Mouse (Mus musculus) cerebellum, postnatal 25 days (tissue): Measurements from ENCODE around the gene Zbtb49.

ENCODE experiments used
- DNase-seq, 2 experiments: peaks; one replicate each; pipeline ENCODE4 v3.0.0; 2021; ENCODE audit warnings: mixed read lengths in 2 of 2

Gene Zbtb49

DNA sequence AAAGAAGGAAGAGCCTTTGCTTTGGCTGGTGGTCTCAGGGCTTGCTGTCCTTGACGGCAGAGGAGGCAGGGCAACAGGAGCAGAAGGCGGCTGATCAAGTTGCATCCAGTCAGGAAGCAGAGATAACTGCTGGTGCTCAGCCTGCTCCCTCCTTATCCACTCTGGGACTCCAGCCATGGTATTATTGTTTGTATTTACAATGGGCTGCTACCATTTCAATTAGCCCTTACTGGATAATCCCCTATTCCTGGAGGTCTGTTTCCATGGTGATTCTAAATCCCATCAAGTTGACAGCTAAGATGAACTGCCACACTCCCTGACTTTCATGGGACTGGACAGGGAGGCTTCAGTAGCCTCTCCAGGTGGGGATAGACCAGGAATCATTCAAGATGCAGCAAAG is 25.3 kb downstream of the Zbtb49 start:
- no peak for DNase-seq

DNA sequence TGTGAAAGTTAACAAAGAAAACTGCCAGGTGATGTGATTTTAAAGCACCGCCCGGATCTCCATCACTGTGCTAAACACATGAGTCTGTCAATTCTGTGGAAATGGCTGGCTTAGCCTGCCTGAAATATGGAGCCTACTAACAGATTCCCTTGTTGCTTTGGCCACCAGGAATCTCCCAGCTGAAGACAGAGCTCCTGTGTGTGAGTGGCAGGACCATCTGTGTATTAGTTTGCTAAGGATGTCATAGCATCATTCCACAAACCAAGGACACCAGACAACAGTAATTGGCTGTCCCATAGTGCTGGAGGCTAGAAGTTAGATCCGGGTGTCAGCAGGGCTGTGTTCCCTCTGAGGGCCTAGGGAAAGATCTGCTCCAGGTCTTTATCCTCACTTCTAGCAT is 29.4 kb downstream of the Zbtb49 start:
- DNase-seq: no peak

DNA sequence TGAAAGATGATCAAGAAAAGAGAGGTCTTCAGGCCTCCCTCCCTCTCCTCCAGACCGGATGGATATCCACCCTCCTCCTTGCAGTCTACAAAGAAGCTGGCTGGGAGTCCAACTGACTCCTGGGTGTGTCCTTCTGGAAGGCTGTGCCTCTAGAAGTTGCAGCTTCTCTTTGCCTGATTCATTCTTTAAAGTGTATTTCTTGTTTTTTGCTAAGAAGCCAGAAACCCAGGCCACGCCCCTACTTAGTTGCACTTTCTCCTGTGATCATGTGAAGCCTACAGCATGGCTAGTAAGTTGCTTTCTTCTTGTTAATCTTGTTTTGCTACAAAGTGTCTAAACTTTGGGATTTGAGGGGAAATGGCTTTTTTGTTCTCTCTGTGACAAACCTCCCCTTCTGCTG is 33.3 kb downstream of the Zbtb49 start:
- no peak for DNase-seq

DNA sequence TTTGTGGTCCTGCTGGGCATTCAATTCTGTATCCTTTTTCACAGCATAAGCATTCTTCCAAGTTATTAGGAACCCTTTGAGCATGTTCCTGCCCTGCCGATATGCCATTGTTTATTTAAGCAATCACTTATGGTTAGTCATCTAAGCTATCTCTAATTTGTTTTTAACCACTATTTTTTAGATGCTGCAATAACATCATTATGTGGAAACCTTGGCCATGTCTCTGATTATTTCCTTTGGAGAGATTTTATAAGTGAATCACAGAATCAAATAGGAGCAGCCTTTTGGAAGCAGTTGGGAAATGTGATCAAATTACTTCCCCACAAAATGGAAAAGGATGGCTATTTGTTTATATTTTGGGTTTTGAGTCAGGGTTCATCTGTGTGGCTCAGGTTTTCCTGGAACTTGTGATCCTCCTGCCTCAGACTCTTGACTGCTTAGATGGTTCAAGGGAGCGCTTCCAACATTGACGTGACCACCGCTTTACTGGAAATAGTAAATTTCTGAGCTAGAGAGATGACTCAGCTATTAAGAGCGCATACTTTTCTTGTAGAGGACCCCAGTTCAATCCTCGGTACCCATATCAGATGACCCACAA is 35.5 kb downstream of the Zbtb49 start:
- DNase-seq: no peak

DNA sequence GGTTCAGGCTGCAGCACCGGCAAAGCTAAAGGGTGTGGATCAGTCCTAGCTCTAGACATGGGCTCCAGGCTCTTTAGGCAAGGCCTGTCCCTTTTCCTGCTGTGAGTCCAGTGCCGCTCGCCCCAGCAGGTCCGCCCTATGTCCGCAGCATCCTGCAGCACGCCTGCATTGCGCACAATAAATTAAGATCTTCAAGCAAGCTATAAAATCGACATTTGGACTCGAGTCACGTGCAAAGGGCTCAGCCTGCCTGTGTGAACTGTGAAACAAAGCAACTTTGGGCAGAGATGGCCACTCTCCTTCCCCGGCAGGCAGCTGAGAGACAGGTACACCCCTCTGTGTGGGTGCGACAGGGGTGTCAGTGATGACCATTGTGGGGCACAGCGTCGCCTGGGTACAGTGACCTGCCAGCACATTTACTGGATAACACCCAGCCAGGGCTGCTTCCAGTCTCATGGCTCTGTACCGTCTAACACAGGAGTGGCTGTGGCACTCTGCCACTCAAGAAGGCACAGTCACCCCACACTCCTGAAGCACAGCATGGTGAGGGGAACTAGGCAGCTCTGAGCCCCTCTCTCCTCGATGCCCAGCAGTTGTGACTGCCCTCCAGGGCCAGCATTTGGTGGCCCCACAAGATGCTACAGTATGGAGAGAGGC is 45.9 kb downstream of the Zbtb49 start:
- no peak for DNase-seq

DNA sequence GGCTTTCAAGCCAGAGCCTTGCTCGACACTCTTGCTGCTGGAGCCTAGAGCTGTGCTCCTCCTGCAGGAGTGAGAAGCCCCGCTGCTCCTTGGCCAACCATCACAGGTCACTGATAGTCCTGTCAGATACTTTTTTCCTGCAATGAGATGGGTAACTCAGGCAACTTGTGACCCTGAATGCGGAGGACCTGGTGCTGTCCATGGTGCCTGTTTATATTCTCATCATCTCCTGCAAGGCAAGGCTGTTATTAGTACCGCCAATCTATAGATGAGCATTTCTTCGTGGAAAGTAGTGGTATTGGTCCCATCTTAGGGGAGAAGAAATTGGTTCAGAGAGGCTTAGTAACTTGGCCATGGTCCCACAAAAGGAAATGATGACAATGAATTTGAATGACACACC is 46.5 kb downstream of the Zbtb49 start:
- no peak for DNase-seq

DNA sequence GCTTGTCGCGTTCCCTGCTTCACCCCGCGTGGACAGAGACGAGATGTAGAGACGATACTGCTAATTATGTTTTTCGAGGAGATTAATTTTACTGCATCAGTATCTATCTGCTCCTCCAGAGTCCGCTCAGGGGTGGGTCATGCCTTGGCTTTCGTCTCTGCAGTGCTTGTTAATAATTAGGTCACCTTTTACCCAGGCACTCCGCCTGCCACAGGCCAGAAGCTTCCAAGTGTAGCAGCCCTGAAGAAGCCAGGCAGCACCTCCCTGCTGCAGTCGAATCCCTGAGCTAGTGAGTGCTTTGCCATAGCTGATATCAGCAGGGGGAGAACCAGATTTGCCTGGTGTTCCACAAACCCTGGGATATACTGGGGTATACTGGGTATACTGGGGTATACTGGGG is 51.8 kb downstream of the Zbtb49 start:
- peak in 1 of 2 experiments; percentile 28 for DNase-seq

DNA sequence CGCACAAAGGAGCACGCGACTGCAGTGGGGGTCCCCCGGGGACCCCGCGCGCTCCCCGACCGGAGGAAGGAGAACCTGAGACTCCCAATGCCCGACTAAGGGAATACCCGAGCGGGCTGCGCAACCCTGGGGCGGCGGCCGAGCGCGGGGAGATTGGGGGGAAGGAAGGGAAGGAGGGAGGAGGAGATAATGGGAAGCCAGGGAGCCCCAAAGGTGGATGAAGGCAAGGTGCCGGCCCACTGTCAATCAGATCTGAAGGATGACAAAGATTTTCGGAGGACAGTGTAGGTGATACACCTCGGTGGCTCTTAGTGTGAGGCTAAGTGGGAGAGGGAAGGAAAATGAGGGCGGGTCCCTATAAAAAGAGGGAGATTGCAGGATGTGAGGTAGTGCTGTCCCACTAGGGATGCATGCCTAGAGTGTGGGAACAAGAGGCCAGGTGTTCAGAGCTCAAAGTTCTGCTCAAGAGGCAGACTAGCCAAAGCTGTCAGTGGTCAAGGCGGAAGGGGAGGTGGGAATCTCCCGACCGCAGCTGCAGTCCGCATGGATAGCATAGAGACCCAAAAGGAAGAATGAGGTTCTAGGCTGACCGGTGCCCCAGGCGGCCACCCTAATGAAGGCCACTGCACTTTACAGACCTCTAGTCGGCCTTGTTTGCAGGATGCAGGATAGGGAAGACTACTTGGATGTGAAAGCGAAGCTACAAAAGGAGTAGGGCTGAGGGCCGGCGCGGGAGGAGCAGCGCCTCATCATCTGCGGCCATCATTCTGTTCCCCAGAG is 60.4 kb downstream of the Zbtb49 start, which contains the start of gene Nsg1:
TSS of gene Nsg1 (minus strand) at position 274 of the 780 bp plus-strand sequence.
- DNase-seq: peak in 1 of 2 experiments; percentile 45

DNA sequence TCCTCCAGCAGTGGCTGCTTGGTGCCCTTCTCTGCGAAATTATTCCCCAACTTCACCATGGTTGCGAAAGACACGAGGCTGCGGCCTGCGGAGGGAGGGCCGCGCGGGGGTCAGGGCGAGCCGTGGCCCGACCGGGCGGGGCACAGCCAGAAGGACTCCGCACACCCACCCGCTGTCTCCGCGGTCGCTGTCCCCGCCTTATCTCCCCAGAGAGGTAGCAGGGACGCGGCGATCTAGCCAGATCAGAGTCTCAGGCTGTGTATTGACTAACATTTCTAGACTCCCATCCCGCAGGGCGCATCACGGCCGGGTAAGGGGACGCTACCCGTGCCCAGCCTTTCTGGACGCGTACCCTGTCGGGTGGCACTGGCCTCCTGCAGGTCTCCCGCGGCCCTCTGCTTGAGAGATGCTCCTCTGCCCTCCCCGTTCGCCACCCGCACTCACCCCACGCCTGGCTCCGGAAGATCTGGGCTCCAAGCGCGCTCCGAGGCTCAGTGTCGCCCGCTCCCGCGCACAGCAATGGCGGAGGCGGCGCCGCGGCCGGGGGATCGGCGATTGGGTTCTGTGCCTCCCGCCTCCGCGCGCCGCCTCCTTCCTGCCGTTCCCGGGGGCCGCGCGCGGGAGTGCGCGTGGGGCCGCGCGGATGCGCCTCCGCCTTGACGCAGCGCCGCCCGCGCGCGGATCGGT is 61.2 kb downstream of the Zbtb49 start:
- peak; percentile 90 to 95 for DNase-seq

DNA sequence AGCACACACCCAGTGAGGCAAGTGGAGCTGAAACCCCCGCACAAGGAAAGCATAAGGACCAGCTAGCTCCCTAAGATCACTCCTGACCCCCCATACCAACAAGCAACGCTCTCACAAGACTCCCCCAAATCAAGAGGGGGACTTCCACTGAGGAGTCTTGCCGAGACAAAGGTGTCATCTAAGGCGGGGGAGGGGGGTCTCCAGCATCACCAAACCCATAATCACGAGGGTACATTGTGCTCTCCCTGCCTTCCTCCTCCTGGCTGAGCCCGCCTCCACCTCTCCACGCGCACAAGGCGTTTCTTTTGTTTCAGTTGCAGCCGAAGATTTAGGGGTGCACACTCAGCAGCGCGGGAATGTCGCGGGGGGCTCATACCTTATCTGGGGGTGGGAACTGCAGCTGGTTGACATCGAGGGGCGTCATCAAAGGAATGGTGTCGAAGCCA is 61.7 kb downstream of the Zbtb49 start:
- DNase-seq: peak; percentile 50

DNA sequence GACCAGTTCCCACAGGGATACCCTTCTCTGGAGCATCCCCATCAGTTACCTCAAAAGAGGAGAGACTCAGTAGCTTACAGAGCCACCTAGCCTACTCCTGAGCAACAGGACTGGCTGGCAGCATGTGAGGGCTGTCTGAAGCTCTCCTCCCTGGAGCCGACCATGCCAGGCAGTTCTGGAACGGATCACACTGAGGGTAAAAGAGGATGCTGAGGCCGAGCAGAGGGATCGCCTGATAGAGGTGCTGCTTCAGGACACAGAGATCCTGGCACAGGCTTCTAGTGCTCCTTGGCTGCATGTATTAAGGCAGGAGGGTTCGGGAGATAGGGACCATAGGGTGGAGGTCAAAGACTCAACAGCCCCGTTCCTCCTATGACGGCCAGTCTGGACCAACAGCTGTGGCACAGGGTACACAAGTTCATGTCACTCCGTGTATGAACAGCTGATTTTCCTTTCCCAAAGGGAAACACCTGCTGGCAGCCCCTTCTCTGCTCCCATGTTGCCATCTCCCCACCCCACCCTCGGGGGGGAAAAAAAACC is 62.7 kb downstream of the Zbtb49 start:
- peak; percentile 64 to 70 for DNase-seq

DNA sequence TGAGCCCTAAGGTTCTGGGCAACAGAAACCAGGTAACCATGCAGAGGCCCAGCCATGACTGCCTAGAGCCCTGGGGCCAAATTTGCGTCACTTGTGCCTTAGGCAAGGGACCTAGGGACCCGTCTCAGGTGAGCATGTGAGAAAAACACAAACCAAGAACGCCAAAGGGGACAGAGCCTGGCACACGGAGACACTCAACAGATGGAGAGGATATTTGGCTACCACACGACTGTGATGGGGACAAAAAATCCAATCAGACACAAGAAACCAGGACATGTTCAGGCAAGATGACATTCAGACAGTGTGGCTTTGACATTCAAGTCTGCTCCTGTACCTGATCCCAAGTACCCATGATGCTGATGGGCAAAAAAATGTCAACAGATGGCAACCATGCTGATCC is 66.6 kb downstream of the Zbtb49 start:
- DNase-seq: peak; percentile 67 to 73

DNA sequence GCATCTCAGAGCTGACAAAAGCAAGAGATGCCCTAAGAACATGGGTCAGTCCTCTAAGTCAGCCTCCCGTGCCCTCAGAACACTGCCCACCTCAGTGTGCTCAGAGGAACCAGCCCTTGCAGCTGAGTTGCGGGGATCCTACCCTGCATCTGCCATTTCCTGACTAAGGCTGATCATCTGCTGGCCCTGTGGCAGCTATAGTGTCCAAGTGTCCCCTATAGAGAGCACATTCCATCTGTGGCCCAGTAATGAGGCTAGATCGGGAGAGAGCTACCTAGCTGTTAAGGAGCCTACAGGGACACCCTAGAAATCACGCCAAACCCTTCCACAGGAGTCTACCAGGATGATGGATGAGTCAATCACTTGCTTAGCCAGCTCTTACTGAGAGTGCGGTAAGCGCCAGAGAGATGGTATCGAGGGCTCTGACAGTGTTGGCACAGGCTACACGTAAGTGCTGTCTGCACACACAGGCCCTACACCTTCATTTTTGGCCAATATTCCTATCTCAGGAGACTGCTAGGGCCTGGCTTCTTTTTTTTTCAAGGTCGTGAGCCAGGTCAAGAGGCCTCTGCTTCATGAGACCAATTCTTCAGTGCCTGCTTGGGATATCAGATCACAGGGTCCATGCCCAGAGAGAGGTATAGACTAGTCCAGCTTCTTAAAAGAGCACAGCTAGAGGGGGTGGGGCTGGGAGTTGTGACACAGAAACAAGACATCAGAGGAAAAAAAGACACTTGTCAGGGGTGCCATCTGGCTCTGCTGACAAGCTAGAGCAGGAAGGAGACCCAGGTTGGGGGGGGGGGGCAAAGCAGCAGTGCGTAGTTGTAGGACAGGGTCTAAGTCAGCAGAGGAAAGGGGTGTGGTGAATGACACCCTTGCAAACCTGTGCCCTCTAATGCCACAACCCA is 67.8 kb downstream of the Zbtb49 start:
- DNase-seq: peak; percentile 66 to 71

DNA sequence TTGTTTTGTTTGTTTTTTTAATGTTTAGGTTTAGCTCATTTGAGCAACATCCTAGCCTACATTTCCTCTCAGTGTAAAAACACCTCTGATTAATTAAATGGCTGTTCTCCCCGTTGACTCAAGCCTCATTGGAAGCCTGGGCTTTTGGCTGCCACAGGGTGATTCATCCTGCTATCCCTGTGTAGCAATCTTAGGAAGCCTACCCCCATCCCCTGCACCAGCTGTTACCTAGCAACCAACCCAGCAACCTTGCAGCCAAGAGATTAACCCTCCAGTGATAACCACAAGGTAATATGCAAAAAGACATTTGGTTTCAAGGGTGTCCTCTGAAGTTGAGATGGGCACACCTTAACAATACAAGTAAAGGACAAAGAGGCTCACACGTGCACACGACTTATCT is 69.0 kb downstream of the Zbtb49 start:
- peak; percentile 47 to 64 for DNase-seq

DNA sequence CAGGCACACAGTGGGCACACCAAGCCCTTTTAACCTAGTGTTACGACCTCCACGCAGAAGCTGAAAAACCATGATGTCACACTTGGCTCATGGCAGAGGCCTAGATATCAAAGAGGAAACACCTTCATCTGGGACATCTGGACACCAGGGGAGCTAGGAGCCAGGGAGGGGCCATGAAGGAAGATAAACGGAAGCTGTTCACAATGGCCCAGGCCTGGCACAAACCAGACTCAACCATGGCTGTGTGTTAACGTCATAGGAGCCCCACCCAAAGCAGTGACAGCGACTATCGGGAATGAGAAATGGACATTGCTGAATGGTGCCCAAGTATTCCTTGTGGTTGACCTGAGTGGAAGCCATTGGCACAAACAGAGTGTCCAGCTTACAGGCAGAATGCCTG is 73.7 kb downstream of the Zbtb49 start:
- no peak for DNase-seq

DNA sequence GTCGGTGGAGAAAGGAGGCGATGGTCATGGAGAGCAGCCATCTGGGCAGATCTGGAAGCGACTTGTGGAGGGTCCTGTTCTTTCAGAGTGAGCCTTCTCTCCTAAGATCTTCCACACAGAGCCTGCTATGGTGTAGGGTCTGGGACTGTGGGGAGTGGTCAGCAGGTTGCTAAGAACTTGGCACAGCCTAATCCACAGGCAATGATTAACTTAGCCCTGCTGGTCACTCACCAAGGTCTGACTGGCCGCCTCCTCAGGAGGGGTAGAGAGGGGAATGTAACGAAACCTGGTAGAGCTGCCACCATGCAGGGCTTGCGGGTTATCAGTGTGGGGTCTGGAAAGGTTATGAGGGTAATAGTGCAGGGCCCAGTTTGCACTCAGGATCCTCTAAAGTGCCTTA is 79.4 kb downstream of the Zbtb49 start:
- no peak for DNase-seq
